Mouse (Mus musculus): Measurements from ENCODE around the gene Tgif2. TPM values are rescaled to one million over a fixed set of nuclear protein-coding genes. Genes with fewer than 3 reads are reported as not detected.
"Not testable (repeated sequence)": the region's sequence is repeated elsewhere in the genome, so short reads cannot be mapped to it uniquely, and the experiment has no call there.

Tgif2 gene
- total RNA-seq, 4 experiments from 2014 or later = 2.4 to 4.0 (median 3.8) TPM

- DNase-seq = no peak
These were observed 3.5 kb downstream of the Tgif2 start for GRCm38 (mm10) chr2:156843331-156843730.

- no peak for DNase-seq
These were observed 4.9 kb downstream of the Tgif2 start for GRCm38 (mm10) chr2:156844715-156845114.

- DNase-seq = no peak
These were observed 7.8 kb downstream of the Tgif2 start for GRCm38 (mm10) chr2:156847653-156848052.

GRCm38 (mm10) chr2:156848526-156849182 is 8.8 kb downstream of the Tgif2 start:
- DNase-seq = no peak

GRCm38 (mm10) chr2:156850505-156850904 is 10.7 kb downstream of the Tgif2 start:
- DNase-seq = no peak

- DNase-seq = not testable (repeated sequence)
These were observed 13.8 kb downstream of the Tgif2 start for GRCm38 (mm10) chr2:156853584-156853983.

- DNase-seq = not testable (repeated sequence)
These were observed 14.4 kb downstream of the Tgif2 start for GRCm38 (mm10) chr2:156853999-156854771.

GRCm38 (mm10) chr2:156856311-156856710 is 16.5 kb downstream of the Tgif2 start:
- no peak for DNase-seq

- no peak for DNase-seq
These were observed 17.6 kb downstream of the Tgif2 start for GRCm38 (mm10) chr2:156857385-156857791.

GRCm38 (mm10) chr2:156857835-156858234 is 18.0 kb downstream of the Tgif2 start, which contains the start of gene 4930518I15Rik:
Gene 4930518I15Rik, minus strand, starts transcription at chr2:156857946.
- DNase-seq = no peak

- no peak for DNase-seq
These were observed 18.9 kb downstream of the Tgif2 start for GRCm38 (mm10) chr2:156858671-156859070.

- DNase-seq = peak; percentile 32
These were observed 22.4 kb downstream of the Tgif2 start for GRCm38 (mm10) chr2:156862041-156862717.

- DNase-seq = peak; percentile 97
These were observed 23.1 kb downstream of the Tgif2 start, which contains the start of gene Rab5if for GRCm38 (mm10) chr2:156862772-156863486. Gene Rab5if, plus strand, starts transcription at chr2:156863128.

- peak; percentile 85 for DNase-seq
These were observed 23.8 kb downstream of the Tgif2 start for GRCm38 (mm10) chr2:156863487-156864160.

- DNase-seq = peak; percentile 12
These were observed 24.7 kb downstream of the Tgif2 start for GRCm38 (mm10) chr2:156864481-156864880.

GRCm38 (mm10) chr2:156868994-156869393 is 29.2 kb downstream of the Tgif2 start:
- DNase-seq = peak; percentile 26

GRCm38 (mm10) chr2:156869554-156869953 is 29.7 kb downstream of the Tgif2 start:
- no peak for DNase-seq

GRCm38 (mm10) chr2:156870519-156870918 is 30.7 kb downstream of the Tgif2 start:
- peak; percentile 44 for DNase-seq

GRCm38 (mm10) chr2:156873629-156874028 is 33.8 kb downstream of the Tgif2 start:
- DNase-seq = no peak

GRCm38 (mm10) chr2:156874047-156874759 is 34.4 kb downstream of the Tgif2 start:
- no peak for DNase-seq
